Mouse (Mus musculus) layer of hippocampus, postnatal 10 days (tissue): ENCODE measurements around the gene Olfr1443. TPM values are rescaled to one million over a fixed set of nuclear protein-coding genes. Genes with fewer than 3 reads are reported as not detected.

Source experiments
- DNase-seq, 2 experiments: peaks; one replicate each; pipeline ENCODE4 v3.0.0; 2021; ENCODE audit warnings: low spot score in 2 of 2
- total RNA-seq, 2 experiments: library from RNA; stranded (reverse); gene quantifications; 2 replicates each; pipeline ENCODE4 v1.2.3; 2021

Gene Olfr1443
- total RNA-seq, 2 experiments from 2014 or later = not detected

GRCm38 (mm10) chr19:12731950-12732349, 54.0 kb downstream of the Olfr1443 start:
- DNase-seq = no peak

Other genes starting within 250 kb of the Olfr1443 start
- 1 to 10 TPM; 4.6 to 4.8 TPM for gene Mpeg1, start 217.3 kb upstream of the Olfr1443 start, total RNA-seq
- gene Dtx4, start 176.7 kb upstream of the Olfr1443 start, total RNA-seq = 10 to 100 TPM; 48.1 to 55.5 TPM
- 1 to 10 TPM; 3.9 to 4.1 TPM for gene Fam111a, start 132.4 kb upstream of the Olfr1443 start, total RNA-seq
- gene Gm4952, start 78.1 kb upstream of the Olfr1443 start, total RNA-seq = under 1 TPM; 0.29 to 0.30 TPM
- under 1 TPM in 1 of 2 experiments, not detected in 1; 0.23 TPM for gene Glyat, start 44.8 kb upstream of the Olfr1443 start, total RNA-seq
- not detected for gene Olfr1442, start 7.7 kb upstream of the Olfr1443 start, total RNA-seq
- gene Keg1, start 17.7 kb downstream of the Olfr1443 start, total RNA-seq = not detected
- 1 to 10 TPM; 3.1 to 3.2 TPM for gene Cntf, start 87.5 kb downstream of the Olfr1443 start, total RNA-seq
- 10 to 100 TPM; 78.6 to 82.9 TPM for gene Zfp91, start 118.0 kb downstream of the Olfr1443 start, total RNA-seq
- gene Lpxn, start 118.1 kb downstream of the Olfr1443 start, total RNA-seq = 1 to 10 TPM in 1 of 2 experiments, under 1 TPM in 1; 0.96 to 1.3 TPM
- gene Gm5244, start 168.6 kb downstream of the Olfr1443 start, total RNA-seq = not detected
- gene Olfr1444, start 179.2 kb downstream of the Olfr1443 start, total RNA-seq = not detected
- not detected for gene Olfr1445, start 205.7 kb downstream of the Olfr1443 start, total RNA-seq
- not detected for gene Olfr1446, start 215.4 kb downstream of the Olfr1443 start, total RNA-seq
- not detected for gene Olfr1447, start 225.6 kb downstream of the Olfr1443 start, total RNA-seq
- not detected for gene Olfr1448, start 246.3 kb downstream of the Olfr1443 start, total RNA-seq